Mouse (Mus musculus) forebrain, embryonic 15.5 days (tissue): ENCODE results near the gene Vmn1r218. TPM values are rescaled to one million over a fixed set of nuclear protein-coding genes. Genes with fewer than 3 reads are reported as not detected.
"Not testable (repeated sequence)": the region's sequence is repeated elsewhere in the genome, so short reads cannot be mapped to it uniquely, and the experiment has no call there.

Experiments
- ATAC-seq: fragments of 200-750 bp; cut with Nextera tagmentation; replicated peaks from 2 replicates; pipeline ENCODE4 v1.8.0; 2017; ENCODE audit warnings: mild to moderate bottlenecking, moderate TSS enrichment, moderate library complexity
- H3K27ac ChIP-seq: fragments of 300-500 bp; sonication (generic); replicated peaks from 2 replicates; pipeline ENCODE4 v1.5.1; 2015; ENCODE audit warnings: mild to moderate bottlenecking, inconsistent platforms
- H3K27me3 ChIP-seq: fragments of 300-500 bp; sonication (generic); 2 replicates; pipeline ENCODE4 v1.6.1; 2015; ENCODE audit warnings: inconsistent platforms
- H3K36me3 ChIP-seq: fragments of 300-500 bp; sonication (generic); 2 replicates; pipeline ENCODE4 v1.6.1; 2015; ENCODE audit warnings: mild to moderate bottlenecking, inconsistent platforms
- H3K4me1 ChIP-seq: fragments of 300-500 bp; sonication (generic); 2 replicates; pipeline ENCODE4 v1.6.1; 2015; ENCODE audit warnings: inconsistent platforms
- H3K4me2 ChIP-seq: fragments of 300-500 bp; sonication (generic); replicated peaks from 2 replicates; pipeline ENCODE4 v1.6.1; 2015; ENCODE audit warnings: mild to moderate bottlenecking, inconsistent platforms
- H3K4me3 ChIP-seq: fragments of 300-500 bp; sonication (generic); 2 replicates; pipeline ENCODE4 v1.5.1; 2015; ENCODE audit warnings: mild to moderate bottlenecking, inconsistent platforms
- H3K9ac ChIP-seq: fragments of 300-500 bp; sonication (generic); replicated peaks from 2 replicates; pipeline ENCODE4 v1.6.1; 2015; ENCODE audit warnings: mild to moderate bottlenecking, inconsistent platforms
- H3K9me3 ChIP-seq: fragments of 300-500 bp; sonication (generic); 2 replicates; pipeline ENCODE4 v1.6.1; 2016; ENCODE audit warnings: inconsistent platforms
- WGBS: fragments of 180-500 bp; shearing (Covaris S2); methylation state at CpG from one replicate; pipeline ENCODE4 v1.1.7; 2015; ENCODE audit warnings: mixed read lengths; 5-methylcytosine and 5-hydroxymethylcytosine counted together
- polyA plus RNA-seq: library from polyadenylated mRNA; unstranded; fragments of >200 nt; fragmentation: Nextera tagmentation; extraction: Ambion mirVana; gene quantifications from 2 replicates; pipeline ENCODE4 v1.2.1, GENCODE M21; 2015

Vmn1r218 gene
- not detected in 2 replicates for polyA plus RNA-seq

GRCm38 (mm10) chr13:23133099-23133498 is at the start of gene Vmn1r218:
TSS of gene Vmn1r218 (plus strand) at chr13:23133155.
- WGBS: 74% methylated on average over 3 of the region's 3 CpGs
- H3K4me1 ChIP-seq: no peaks in the 10 kb centered on the region
- no peaks in the 10 kb centered on the region for H3K36me3 ChIP-seq
- H3K4me2 ChIP-seq: no peak within 1 kb of the TSS
- no peak for ATAC-seq
- H3K27me3 ChIP-seq: no peaks in the 10 kb centered on the region
- no peaks in the 10 kb centered on the region for H3K9me3 ChIP-seq
- H3K4me3 ChIP-seq: no peak within 1 kb of the TSS
- no peak within 1 kb of the TSS for H3K27ac ChIP-seq
- H3K9ac ChIP-seq: no peak within 1 kb of the TSS

GRCm38 (mm10) chr13:23094386-23094785 is 38.6 kb upstream of the Vmn1r218 start:
- 94% methylated on average over 4 of the region's 4 CpGs for WGBS
- H3K4me3 ChIP-seq: no peak overlapping the region
- no peaks in the 10 kb centered on the region for H3K27me3 ChIP-seq
- no peaks in the 10 kb centered on the region for H3K4me1 ChIP-seq
- no peaks in the 10 kb centered on the region for H3K9me3 ChIP-seq
- H3K9ac ChIP-seq: no peak overlapping the region
- no peak overlapping the region for H3K4me2 ChIP-seq
- H3K27ac ChIP-seq: no peak overlapping the region
- no peak for ATAC-seq
- H3K36me3 ChIP-seq: no peaks in the 10 kb centered on the region

GRCm38 (mm10) chr13:23118126-23118525 is 14.8 kb upstream of the Vmn1r218 start, which contains the start of gene Vmn1r217:
TSS of gene Vmn1r217 (minus strand) at chr13:23118226.
- H3K27me3 ChIP-seq, H3K4me1 ChIP-seq, H3K9me3 ChIP-seq, H3K27ac ChIP-seq, H3K4me2 ChIP-seq, ATAC-seq, H3K4me3 ChIP-seq, H3K9ac ChIP-seq, H3K36me3 ChIP-seq: not testable (repeated sequence)
- WGBS: 88% methylated on average over 1 of the region's 1 CpGs

GRCm38 (mm10) chr13:23120611-23121010 is 12.3 kb upstream of the Vmn1r218 start:
- H3K9ac ChIP-seq: no peak overlapping the region
- H3K4me2 ChIP-seq: no peak overlapping the region
- H3K27ac ChIP-seq: no peak overlapping the region
- no peak for ATAC-seq
- WGBS: 89% methylated on average over 2 of the region's 2 CpGs
- no peaks in the 10 kb centered on the region for H3K27me3 ChIP-seq
- H3K36me3 ChIP-seq: no peaks in the 10 kb centered on the region
- H3K4me3 ChIP-seq: no peak overlapping the region
- no peaks in the 10 kb centered on the region for H3K4me1 ChIP-seq
- no peaks in the 10 kb centered on the region for H3K9me3 ChIP-seq

GRCm38 (mm10) chr13:23133501-23133900 is 546 bp downstream of the Vmn1r218 start:
- Histone ChIP-seq H3K9me3 (no peaks in the 10 kb centered on the region), H3K36me3 (no peaks in the 10 kb centered on the region), H3K4me2 (no peak overlapping the region), H3K9ac (no peak overlapping the region), H3K27ac (no peak overlapping the region), H3K4me3 (no peak overlapping the region), H3K27me3 (no peaks in the 10 kb centered on the region), H3K4me1 (no peaks in the 10 kb centered on the region)
- ATAC-seq: no peak
- 73% methylated on average over 1 of the region's 1 CpGs for WGBS

GRCm38 (mm10) chr13:23138880-23139279 is 5.9 kb downstream of the Vmn1r218 start:
- Histone ChIP-seq H3K9me3 (no peaks in the 10 kb centered on the region), H3K27ac (peak overlapping the region; percentile 54), H3K27me3 (no peaks in the 10 kb centered on the region), H3K4me1 (no peaks in the 10 kb centered on the region), H3K4me3 (no peak overlapping the region), H3K4me2 (no peak overlapping the region), H3K9ac (no peak overlapping the region), H3K36me3 (no peaks in the 10 kb centered on the region)
- ATAC-seq: peak; percentile 88
- 44% methylated on average over 2 of the region's 2 CpGs for WGBS

GRCm38 (mm10) chr13:23157848-23158247 is 24.9 kb downstream of the Vmn1r218 start:
- Histone ChIP-seq H3K9ac (no peak overlapping the region), H3K27me3 (no peaks in the 10 kb centered on the region), H3K27ac (no peak overlapping the region), H3K4me3 (no peak overlapping the region), H3K4me2 (no peak overlapping the region), H3K36me3 (no peaks in the 10 kb centered on the region), H3K4me1 (no peaks in the 10 kb centered on the region), H3K9me3 (no peaks in the 10 kb centered on the region)
- WGBS: 58% methylated on average over 3 of the region's 3 CpGs
- no peak for ATAC-seq

GRCm38 (mm10) chr13:23159012-23159411 is 26.1 kb downstream of the Vmn1r218 start, which contains the start of gene Vmn1r219:
TSS of gene Vmn1r219 (plus strand) at chr13:23159312.
- Histone ChIP-seq H3K4me2 (no peak within 1 kb of the TSS), H3K9me3 (no peaks in the 10 kb centered on the region), H3K27me3 (no peaks in the 10 kb centered on the region), H3K36me3 (no peaks in the 10 kb centered on the region), H3K4me3 (no peak within 1 kb of the TSS), H3K9ac (no peak within 1 kb of the TSS), H3K27ac (no peak within 1 kb of the TSS), H3K4me1 (no peaks in the 10 kb centered on the region)
- 82% methylated on average over 4 of the region's 4 CpGs for WGBS
- no peak for ATAC-seq

- not testable (repeated sequence) for H3K4me2 ChIP-seq, H3K4me1 ChIP-seq, H3K4me3 ChIP-seq, H3K27me3 ChIP-seq, H3K9ac ChIP-seq, H3K9me3 ChIP-seq, H3K36me3 ChIP-seq, ATAC-seq, H3K27ac ChIP-seq
- whole genome bisulfite sequencing: 84% methylated on average over 4 of the region's 4 CpGs
Observed at GRCm38 (mm10) chr13:23166471-23166870, 33.5 kb downstream of the Vmn1r218 start.

GRCm38 (mm10) chr13:23187875-23188274 is 54.9 kb downstream of the Vmn1r218 start, which contains the start of gene Vmn1r220:
TSS of gene Vmn1r220 (minus strand) at chr13:23187975.
- no peak within 1 kb of the TSS for H3K4me2 ChIP-seq
- no peaks in the 10 kb centered on the region for H3K4me1 ChIP-seq
- H3K9me3 ChIP-seq: no peaks in the 10 kb centered on the region
- H3K27ac ChIP-seq: no peak within 1 kb of the TSS
- no peaks in the 10 kb centered on the region for H3K36me3 ChIP-seq
- no peak for ATAC-seq
- no peak within 1 kb of the TSS for H3K9ac ChIP-seq
- WGBS: 91% methylated on average over 2 of the region's 2 CpGs
- H3K4me3 ChIP-seq: no peak within 1 kb of the TSS
- H3K27me3 ChIP-seq: no peaks in the 10 kb centered on the region

Other genes starting within 250 kb of the Vmn1r218 start
- not detected in 2 replicates for gene Vmn1r212, start 248.9 kb upstream of the Vmn1r218 start, polyA plus RNA-seq
- not detected in 2 replicates for gene Vmn1r213, start 125.5 kb upstream of the Vmn1r218 start, polyA plus RNA-seq
- not detected in 2 replicates for gene Vmn1r214, start 102.7 kb upstream of the Vmn1r218 start, polyA plus RNA-seq
- gene Vmn1r215, start 65.1 kb upstream of the Vmn1r218 start, polyA plus RNA-seq: not detected in 2 replicates
- gene Vmn1r217, start 14.9 kb upstream of the Vmn1r218 start, polyA plus RNA-seq: not detected in 2 replicates
- gene Vmn1r219, start 26.2 kb downstream of the Vmn1r218 start, polyA plus RNA-seq: not detected in 2 replicates
- not detected in 2 replicates for gene Vmn1r220, start 54.8 kb downstream of the Vmn1r218 start, polyA plus RNA-seq
- gene Vmn1r221, start 81.0 kb downstream of the Vmn1r218 start, polyA plus RNA-seq: not detected in 2 replicates
- not detected in 2 replicates for gene Vmn1r222, start 102.8 kb downstream of the Vmn1r218 start, polyA plus RNA-seq
- gene Vmn1r223, start 114.0 kb downstream of the Vmn1r218 start, polyA plus RNA-seq: not detected in 2 replicates
- 58.3 and 60.9 TPM in 2 replicates for gene Zfp322a, start 236.1 kb downstream of the Vmn1r218 start, polyA plus RNA-seq